Mouse (Mus musculus) frontal cortex, postnatal 25 days (tissue): ENCODE data around the gene Gsk3a.

Experiments
- DNase-seq, 2 experiments: peaks; one replicate each; pipeline ENCODE4 v3.0.0; 2022; ENCODE audit warnings: low spot score in 2 of 2

The Gsk3a gene

DNA sequence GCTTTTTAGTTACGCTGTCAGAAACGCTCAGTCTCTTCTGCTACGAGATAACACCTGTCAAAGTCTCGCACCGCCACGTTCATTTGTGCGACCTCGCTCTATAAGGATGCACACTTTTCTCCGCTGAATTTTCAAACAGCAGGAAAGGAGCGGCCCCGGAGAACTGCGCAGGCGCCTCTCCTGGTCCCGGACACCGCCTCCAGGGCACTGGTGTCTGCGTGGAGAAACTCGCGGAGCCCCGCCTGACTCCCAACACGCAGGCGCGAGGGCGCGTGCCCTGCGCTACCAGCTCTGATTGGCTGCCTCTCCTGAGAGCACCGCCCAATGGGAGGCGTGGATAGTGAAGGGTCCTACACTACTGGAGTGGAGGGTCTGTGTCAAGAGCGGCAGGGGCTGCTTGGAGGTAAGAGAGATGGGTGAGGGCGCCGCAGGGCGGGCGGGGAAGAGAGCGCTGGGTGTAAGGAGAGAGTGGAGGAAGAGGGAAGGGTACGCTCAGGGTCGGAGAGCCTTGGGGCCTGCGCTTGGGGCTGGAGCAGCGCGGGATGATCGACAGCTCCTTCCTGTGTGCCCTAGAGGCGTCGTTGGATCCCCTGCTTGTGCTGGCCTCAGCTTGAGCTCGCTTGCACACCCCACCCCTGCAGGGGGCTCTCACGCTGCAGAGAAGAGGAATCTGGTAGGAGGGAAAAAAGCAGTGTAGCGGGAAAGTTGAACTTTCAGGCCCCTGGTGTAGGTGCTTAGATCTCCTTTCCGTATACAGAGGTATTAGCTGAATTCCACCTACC is 16.4 kb downstream of the Gsk3a start, which contains the start of gene Zfp526:
Gene Zfp526 (plus strand): TSS at position 324 of the 782 bp plus-strand sequence.
- DNase-seq, result peak; percentile 90 to 95

DNA sequence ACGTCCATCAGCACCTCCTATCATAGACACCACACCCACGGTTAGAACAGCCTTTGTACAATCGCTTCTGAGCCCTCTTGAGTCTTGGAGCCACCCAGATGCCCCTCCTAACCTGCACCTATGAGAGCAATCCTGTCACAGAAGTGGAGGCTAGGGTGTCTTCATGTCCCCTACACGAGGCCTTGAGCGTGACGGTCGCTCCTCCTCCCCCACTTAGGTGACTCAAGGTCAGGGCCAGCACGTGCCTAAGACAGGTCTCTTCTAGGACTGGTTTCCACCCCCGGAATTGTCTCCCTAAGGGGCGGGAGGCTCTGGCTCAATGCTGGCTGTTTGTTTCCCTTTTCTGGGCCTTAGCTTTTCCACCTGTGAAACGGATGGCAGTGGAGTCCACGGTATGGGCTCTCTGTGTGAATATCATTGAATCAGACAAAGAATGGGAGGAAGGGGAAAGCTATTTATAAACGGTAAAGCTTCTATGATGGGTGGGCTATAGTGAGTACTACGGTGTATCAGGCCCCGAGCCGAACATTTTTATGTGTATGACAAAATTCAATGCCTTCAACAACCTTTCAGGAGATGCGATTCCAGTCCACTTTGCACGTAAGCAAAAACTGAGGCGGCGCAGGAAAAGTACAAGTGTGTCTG is 17.1 kb downstream of the Gsk3a start, which contains the start of gene Dedd2:
Gene Dedd2 (minus strand): TSS at position 159 of the 645 bp plus-strand sequence.
- no peak for DNase-seq

DNA sequence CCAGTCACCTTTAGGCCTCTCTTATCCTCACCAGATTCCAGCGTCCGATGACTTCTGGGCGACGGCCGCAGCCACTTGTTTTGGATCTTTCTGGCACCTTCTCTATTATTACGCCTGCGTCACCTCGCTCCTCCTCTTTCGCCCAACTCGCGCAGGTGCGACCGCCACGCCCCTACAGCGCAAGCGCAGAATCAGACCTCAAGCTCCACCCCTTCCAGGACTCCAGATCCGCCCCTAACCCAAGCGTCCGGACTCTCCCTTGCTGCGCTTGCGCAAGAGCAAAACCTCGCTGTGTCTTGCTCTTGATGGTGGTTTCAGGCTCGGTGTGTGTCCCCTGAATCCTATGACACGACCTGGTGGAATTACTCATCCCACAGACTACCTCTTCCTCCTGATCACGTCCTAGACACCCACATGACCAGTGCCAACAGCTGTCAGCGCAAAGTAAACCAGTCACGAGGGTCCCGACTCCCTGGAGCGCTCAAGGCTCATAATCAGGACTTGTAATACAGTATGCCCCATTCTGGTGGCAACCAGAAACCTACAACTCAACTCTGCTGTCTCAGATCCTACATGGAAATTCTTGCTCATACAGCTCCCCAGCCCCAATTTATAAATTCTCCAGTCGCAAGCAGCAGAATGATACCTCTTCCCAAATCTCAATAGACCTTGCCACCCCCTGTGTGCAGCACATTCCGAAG is 17.7 kb downstream of the Gsk3a start:
- DNase-seq, result peak; percentile 87 to 91

DNA sequence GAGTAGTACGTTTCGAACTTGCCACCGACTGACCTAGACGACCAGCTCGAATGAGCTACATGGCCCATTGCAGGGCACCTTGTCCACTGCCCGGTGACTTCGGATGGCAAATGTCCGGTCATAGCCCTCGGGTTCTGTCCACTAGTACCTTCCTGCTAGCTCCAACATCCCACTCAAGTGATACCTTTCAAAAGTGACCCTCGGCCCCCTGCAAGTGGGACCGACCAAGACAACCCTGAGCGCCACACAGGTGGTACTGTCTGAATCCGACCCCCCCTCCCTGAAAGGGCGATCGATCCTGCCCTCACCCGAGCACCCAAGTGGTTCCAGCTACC is 18.3 kb downstream of the Gsk3a start:
- no peak for DNase-seq

DNA sequence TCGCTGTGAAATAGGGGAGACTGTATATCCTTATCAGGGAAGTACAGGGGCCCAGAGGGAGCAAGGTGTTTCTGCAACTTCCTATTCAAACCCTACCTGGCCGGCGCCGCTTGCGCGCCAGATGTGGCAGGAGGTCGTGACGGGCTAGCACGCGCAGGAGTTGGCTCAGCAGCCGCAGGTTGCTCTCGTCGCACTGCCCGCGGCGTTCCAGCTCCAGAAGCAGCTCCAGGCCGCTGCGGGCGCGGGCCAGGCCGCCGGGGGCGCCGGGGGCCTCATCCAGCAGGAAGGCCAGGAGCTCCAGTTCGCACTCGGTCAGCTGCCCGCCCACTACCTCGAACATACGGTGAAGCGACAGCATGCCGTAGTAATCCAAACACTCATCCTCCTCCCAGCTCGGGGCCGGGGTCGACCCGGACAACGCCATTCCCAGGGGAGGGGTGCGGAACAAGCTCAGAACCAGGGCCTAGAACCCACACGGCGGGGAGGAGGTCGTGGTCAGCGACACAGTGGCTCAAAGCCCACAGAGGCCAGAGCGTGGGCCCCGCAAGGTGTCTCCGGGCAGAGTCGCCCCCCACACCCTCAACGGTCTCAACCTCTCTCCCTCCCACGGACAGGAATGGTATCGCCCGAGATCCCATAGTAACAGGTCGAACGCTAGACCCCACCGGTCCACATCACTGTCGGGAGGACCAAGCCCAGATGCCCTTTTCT is 18.8 kb downstream of the Gsk3a start:
- DNase-seq, result peak in 1 of 2 experiments; percentile 31

DNA sequence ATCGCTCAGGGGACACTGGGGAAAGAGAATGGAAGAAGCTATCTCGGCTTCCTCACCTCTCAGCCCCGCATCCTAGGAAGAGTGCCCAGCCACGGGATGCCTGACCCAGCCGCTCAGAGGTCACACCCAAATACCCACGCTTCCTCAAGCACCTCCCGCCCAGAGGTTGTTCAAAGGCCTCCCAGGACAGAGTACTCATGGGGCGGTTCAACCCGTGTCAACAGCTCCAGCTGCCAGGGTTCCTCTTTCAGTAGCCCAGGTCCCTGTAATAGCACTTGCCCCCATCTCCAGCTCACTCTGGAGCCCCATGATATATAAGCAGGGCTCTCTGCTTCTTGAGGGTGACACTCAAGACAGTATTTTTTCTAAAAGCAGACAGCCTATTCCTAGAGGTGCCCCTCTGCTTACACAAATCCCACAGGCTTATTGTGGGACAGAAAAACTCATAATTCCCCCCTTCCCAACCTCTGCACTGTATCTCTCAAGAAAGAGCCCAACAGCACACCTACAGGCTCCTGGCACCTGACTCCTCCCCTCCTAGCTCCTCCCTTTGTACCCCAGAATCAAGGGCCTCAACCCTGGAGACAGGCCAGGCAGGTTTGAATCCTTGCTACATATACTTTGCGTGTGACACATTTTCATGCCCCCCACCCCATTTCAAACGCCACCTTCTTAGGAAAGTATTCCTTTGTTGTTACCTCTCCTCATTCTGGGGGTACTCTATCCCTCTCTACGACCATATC is 19.8 kb downstream of the Gsk3a start:
- DNase-seq, result no peak

DNA sequence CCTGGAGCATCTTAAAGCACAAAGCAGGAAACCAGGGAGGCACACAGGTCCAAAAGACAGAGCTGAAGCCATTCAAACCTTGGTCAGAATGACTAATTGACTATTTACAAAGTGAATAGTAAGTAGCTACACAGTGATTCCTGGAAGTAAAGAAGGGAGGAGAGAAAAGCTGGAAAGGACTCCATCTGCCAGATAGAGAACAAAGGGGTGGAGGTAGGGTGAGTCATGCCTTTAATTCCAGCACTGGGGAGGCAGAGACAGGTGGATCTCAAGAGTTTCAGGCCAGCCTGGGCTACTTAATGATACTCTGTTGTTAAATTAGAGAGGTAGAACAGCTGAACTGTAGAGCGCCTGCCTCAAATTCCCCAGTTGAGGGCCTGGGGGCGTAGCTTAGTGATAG is 23.5 kb downstream of the Gsk3a start:
- DNase-seq, result no peak

DNA sequence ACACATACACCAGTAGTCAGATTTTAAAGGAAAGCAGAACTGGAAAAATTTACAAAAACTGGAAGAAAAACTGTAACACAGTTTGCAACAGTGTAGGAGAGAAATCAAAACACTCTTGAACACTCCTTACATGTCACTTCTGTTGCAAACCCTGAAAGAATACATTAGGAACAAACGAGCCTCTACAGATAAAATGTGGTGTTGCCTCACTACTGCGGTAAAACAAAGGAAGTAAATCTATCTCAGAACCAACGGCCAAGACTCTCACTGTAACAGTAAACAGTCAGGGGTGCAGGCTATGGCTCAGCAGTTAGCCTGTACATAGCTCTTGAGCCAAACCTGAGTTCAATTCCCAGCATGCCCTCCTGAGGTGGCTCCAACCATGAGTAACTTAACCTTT is 24.6 kb downstream of the Gsk3a start:
- DNase-seq, result no peak

DNA sequence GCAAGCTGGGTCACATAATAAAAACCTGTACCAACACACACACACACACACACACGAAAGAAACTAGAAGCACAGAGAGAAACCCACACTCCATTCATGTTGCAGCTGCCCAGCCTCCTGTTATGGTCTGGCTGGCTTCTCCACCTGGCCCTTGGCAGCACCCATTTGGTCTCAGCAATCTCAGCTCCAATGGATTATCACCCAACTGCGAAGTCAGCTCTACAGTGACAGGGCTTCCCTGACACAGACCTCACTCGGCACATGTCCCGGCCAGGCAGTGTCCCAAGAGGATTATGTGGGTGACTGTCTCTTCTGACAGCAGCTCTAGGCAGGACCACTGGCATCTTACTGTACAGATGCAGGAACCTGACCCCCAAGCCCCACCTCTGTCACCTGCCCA is 27.2 kb downstream of the Gsk3a start:
- no peak for DNase-seq

DNA sequence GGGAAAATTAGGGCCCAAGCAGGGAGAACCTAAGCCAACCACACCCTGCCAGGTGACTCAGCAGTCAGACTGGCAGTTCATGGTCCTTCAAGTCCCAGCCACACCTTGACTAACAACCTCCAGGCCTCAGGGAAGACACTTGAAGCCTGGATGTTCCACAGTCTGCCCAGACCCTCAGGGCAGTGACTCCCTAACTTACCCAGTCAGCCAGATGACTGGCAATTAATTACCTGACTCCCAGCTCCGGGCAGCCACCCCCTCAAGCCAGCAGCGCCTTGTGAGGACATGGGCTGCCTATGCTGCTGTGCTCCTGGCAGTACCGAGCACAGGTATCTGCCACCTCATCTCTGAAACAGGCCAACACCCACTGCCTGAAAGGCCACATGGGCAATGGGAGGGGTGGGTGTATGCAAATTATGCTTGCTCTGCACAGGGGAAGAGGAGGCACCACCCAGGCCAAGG is 28.5 kb downstream of the Gsk3a start:
- DNase-seq, result no peak

DNA sequence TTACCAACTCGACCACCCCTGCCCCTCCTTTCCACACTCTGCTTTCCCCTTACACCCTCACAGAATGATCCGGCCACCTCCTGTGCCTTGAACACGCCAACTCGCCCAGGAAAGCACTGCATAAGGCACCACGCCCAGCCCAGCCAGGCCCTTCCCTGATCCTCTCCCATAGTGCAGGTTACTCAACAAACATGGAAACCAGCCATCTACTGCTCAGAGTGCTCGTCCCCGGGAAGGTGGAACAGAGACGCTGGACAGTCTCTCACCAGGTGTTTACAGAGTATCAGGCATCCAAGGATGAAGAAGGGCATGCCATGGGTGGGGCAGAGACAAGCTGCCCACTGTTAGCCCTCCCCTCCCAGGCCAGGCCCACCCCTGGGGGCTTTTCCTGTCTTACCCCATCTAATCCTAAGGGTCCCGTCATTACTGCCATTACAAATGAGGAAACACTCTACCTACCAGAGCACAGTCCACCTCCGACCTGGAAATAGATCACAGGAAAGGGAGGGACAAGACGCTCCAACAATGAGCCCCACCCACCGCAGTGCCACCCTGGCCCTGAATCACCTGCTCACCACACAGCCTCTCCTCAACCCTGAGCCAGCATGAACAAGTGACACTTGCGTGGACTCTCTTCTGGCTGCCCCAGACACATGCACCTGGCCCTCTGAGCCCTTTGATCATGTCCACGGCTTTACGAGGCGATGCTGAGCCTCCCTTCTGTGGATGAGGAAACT is 31.4 kb downstream of the Gsk3a start:
- DNase-seq, result no peak

DNA sequence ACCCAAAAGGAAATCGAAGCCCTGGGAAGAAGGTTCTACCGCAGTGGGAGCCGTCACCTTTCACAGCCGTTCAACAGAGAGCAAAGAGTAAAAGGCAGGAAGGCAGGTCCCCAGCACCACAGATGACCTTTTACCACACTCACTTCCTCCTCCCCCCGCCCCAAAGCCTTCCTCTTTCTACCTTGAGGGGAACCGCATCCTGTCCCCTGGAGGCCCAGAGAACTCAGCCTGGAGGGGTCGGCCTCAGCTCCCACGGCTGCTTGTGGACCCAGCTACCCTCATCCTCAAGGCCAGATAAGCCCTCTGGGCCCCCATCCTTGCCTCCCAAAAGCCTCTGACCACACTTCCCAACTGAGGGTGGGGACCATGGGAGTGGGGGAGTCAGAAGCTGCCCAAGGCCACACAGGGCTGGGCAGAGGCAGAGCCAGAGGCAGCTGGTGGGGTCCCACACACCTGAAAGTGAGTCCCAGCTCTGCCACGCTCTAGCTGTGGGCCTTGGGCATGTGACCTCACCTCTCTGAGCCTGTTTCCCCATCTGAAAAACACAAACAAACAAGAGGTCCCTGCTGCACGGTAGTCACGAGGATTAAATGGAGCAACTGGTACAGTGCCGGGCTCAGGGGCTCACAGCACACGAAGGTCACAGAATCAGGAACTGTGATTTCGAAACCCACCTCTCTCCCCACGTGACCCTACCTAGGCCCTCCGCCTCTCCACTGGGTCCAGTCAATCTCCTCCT is 32.1 kb downstream of the Gsk3a start:
- no peak for DNase-seq

DNA sequence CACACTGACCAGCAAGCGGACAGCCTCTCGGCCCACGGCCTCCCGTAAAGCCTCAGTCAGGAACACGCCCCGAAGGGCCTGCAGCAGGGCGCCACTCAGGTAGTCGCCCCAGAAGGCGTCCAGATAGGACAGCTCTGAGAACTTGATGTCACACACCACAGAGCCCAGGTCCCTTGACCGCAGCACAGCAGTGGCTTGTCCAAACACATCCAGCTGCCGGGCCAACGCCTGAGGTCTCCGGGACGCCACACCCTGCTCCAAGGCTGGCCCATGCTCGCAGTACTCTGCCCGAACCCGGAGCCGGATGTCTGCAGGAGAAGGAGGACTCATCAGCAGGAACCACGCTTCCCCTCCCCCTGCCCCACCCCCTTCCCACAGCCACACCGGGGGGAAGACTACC is 34.0 kb downstream of the Gsk3a start:
- DNase-seq, result no peak

DNA sequence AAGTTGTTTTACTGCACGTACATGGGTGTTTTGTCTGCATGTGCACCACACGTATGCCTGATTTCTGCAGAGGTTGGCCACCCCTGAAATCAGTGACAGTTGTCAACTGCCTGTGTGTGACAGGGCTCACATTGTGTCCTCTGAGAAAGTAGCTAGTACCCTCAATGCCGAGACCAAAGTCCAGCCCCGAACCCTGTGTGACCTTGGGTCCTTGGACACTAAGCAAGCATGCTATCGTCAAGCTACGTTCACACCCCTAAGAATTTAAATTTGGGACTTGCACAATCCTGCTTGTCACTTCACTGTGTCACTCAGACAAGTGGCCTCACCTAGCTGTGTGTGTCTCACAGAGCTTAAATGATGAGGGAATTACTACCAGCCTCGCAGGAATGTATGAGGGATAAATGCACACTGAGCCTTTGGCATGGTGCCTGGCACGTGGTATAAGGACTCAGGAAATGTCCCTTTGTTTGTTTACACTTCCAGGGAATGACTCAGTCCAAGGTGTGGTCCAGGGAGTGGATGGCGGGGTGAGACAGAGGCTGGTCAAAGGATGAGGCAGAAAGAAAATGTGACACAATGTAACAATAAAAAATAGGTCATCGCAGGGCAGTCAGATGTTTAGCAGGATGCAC is 40.1 kb downstream of the Gsk3a start:
- no peak for DNase-seq

DNA sequence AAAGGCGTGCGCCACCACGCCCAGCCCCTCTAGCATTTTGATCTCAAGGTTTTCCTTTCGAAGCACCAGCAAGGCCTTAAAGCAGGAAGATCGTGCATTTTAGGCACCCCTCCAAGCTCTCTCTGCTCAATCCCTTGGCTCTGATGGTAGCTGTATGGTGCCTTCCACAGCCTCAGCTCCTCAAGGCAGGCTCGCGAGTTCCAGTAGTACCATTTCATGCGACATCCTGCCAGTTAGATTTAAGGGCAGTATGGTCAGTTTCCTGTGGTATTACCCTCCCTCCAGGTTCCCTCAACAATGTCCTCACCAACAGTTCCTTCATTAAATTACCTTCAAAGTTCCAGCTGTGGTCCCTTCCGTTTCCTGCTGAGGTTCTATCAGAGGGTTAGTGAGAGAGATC is 41.5 kb downstream of the Gsk3a start:
- no peak for DNase-seq

DNA sequence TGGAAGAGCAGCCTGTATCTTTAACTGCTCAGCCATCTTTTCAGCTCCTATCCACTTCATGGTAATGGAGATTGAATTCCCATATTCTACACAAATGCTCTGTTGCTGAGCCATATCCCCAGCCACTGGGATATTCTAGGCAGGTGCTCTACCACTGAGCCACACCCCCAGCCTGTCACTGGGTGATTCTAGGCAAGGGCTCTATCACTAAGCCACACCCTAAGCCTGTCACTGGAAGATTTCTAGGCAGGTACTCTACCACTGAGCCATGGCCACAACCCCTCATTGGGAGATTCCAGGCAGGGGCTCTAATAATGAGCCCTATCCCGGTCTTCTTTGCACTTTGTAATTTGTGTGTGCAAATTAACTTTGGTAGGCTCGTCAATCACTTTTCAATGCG is 42.5 kb downstream of the Gsk3a start:
- no peak for DNase-seq

DNA sequence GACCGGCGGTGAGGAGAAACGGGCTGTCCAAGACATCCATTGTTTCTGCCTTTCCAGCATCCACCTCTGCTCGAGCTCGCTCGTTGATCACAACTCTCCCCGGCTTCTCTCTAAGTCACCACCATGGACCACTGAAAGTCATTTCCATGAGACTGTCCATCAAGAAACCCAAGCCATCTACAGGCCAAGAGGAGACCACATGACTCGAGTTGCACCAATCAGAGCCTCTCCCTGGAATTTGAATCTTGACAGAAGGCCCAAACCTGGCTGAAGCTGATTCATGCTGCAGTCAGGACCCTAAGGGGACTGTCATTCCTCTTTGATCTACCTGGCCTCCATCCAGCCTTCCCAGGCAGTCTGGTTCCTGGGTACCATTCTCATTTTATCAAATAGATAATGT is 45.5 kb downstream of the Gsk3a start:
- DNase-seq, result no peak

DNA sequence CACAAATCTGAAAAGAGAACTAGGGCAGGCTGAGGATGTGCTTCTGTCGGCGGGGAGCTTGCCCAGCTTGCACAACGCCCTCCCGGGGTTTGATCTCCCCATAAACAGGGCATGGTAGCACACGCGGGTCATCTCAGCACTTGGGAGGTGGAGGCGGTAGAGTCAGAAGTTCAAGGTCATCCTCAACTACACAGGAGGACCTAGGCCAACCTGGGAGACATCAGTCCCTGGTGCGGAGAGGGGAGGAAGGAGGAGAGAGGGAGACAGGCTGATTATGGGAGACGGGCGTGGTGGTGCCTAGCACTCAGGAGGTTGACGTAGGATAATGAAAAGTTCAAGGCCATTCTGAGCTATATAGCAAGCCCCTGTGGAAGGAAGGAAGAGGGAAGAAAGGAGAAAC is 46.8 kb downstream of the Gsk3a start:
- DNase-seq, result no peak
